Comparison of ENCODE assay signal across 9 mouse cellular contexts in genomic region chr2:141078221-141078620, GRCm38 (mm10).
"Had no signal": no experiment of that assay in that cellular context is flagged by ENCODE, and none has a peak within 500 bp of the region (broad histone marks: within the 10 kb centered on the region; RNA-seq: fewer than 3 reads in every experiment).

No protein-coding gene starts in this region.

- H3K4me1 ChIP-seq: limb, embryonic 15.5 days; liver, embryonic 12.5 days; neural tube, embryonic 12.5 days had no signal

- H3K4me3 ChIP-seq: limb, embryonic 15.5 days; liver, embryonic 12.5 days; midbrain, embryonic 13.5 days; neural tube, embryonic 12.5 days had no signal

- H3K9me3 ChIP-seq: limb, embryonic 15.5 days; liver, embryonic 12.5 days; midbrain, embryonic 13.5 days; neural tube, embryonic 12.5 days had no signal

- H3K27ac ChIP-seq: limb, embryonic 15.5 days; liver, embryonic 12.5 days; midbrain, embryonic 13.5 days; neural tube, embryonic 12.5 days; stomach, postnatal 0 days had no signal

- H3K27me3 ChIP-seq: limb, embryonic 15.5 days; liver, embryonic 12.5 days; midbrain, embryonic 13.5 days; neural tube, embryonic 12.5 days had no signal

- H3K36me3 ChIP-seq: limb, embryonic 15.5 days; liver, embryonic 12.5 days; midbrain, embryonic 13.5 days; neural tube, embryonic 12.5 days had no signal

- DNase-seq: kidney, postnatal 25 days; layer of hippocampus, adult 9-11 months; layer of hippocampus, postnatal 36 days; thymus, postnatal 4 days had no signal

- H3K9ac ChIP-seq: limb, embryonic 15.5 days; liver, embryonic 12.5 days; midbrain, embryonic 13.5 days; neural tube, embryonic 12.5 days had no signal

- ATAC-seq: liver, embryonic 12.5 days; midbrain, embryonic 13.5 days had no signal

- H3K4me2 ChIP-seq: limb, embryonic 15.5 days; liver, embryonic 12.5 days; midbrain, embryonic 13.5 days; neural tube, embryonic 12.5 days had no signal
